Mouse (Mus musculus) forebrain, embryonic 16.5 days (tissue): ENCODE results near the gene Elmsan1. TPM values are rescaled to one million over a fixed set of nuclear protein-coding genes. Genes with fewer than 3 reads are reported as not detected.

Source experiments
- ATAC-seq: fragments of 200-750 bp; cut with Nextera tagmentation; 2 replicates; pipeline ENCODE4 v1.8.0; 2017; ENCODE audit warnings: mild to moderate bottlenecking, moderate library complexity
- H3K27ac ChIP-seq: fragments of 300-500 bp; sonication (generic); 2 replicates; pipeline ENCODE4 v1.5.1; 2014; ENCODE audit warnings: low read length, control low read depth
- H3K27me3 ChIP-seq: fragments of 300-500 bp; sonication (generic); replicated peaks from 2 replicates; pipeline ENCODE4 v1.6.1; 2014; ENCODE audit warnings: low read length; ENCODE audit not compliant: control insufficient read depth, insufficient read depth
- H3K36me3 ChIP-seq: fragments of 300-500 bp; sonication (generic); 2 replicates; pipeline ENCODE4 v1.6.1; 2014; ENCODE audit not compliant: control insufficient read depth, insufficient read depth
- H3K4me1 ChIP-seq: fragments of 300-500 bp; sonication (generic); replicated peaks from 2 replicates; pipeline ENCODE4 v1.6.1; 2014; ENCODE audit warnings: low read length; ENCODE audit not compliant: control insufficient read depth, insufficient read depth
- H3K4me2 ChIP-seq: fragments of 300-500 bp; sonication (generic); 2 replicates; pipeline ENCODE4 v1.6.1; 2014; ENCODE audit warnings: mild to moderate bottlenecking, low read length, control low read depth
- H3K4me3 ChIP-seq: fragments of 300-500 bp; sonication (generic); replicated peaks from 2 replicates; pipeline ENCODE4 v1.5.1; 2014; ENCODE audit warnings: mild to moderate bottlenecking, low read length, control low read depth
- H3K9ac ChIP-seq: fragments of 300-500 bp; sonication (generic); replicated peaks from 2 replicates; pipeline ENCODE4 v1.6.1; 2014; ENCODE audit warnings: low read depth, low read length, control low read depth
- H3K9me3 ChIP-seq: fragments of 300-500 bp; sonication (generic); 2 replicates; pipeline ENCODE4 v1.6.1; 2016; ENCODE audit warnings: low read length; ENCODE audit not compliant: control insufficient read depth
- WGBS: fragments of 180-500 bp; shearing (Covaris S2); extraction: QIAGEN DNeasy Blood & Tissue Kit; methylation state at CpG from one replicate; pipeline ENCODE4 v1.1.7; 2014; 5-methylcytosine and 5-hydroxymethylcytosine counted together
- polyA plus RNA-seq: library from polyadenylated mRNA; unstranded; fragments of >200 nt; fragmentation: Nextera tagmentation; extraction: Ambion mirVana; gene quantifications from 2 replicates; pipeline ENCODE4 v1.2.1, GENCODE M21; 2015

Elmsan1 gene
- polyA plus RNA-seq, 1 experiment from 2014 or later, result 3.8 TPM

- H3K9ac ChIP-seq, result no peak overlapping the region
- H3K4me2 ChIP-seq, result no peak overlapping the region
- H3K4me1 ChIP-seq, result no peaks in the 10 kb centered on the region
- no peaks in the 10 kb centered on the region for H3K27me3 ChIP-seq
- no peak overlapping the region for H3K27ac ChIP-seq
- no peaks in the 10 kb centered on the region for H3K9me3 ChIP-seq
- no peak overlapping the region for H3K4me3 ChIP-seq
- no peak for ATAC-seq
- WGBS, result 84% methylated on average over 10 of the region's 10 CpGs
- H3K36me3 ChIP-seq, result no peaks in the 10 kb centered on the region
These were observed 17.5 kb upstream of the Elmsan1 start for GRCm38 (mm10) chr12:84235981-84236752.

- no peaks in the 10 kb centered on the region for H3K9me3 ChIP-seq
- no peaks in the 10 kb centered on the region for H3K4me1 ChIP-seq
- H3K27ac ChIP-seq, result no peak overlapping the region
- H3K9ac ChIP-seq, result no peak overlapping the region
- 88% methylated on average over 6 of the region's 6 CpGs for WGBS
- ATAC-seq, result no peak
- no peak overlapping the region for H3K4me2 ChIP-seq
- H3K4me3 ChIP-seq, result no peak overlapping the region
- no peaks in the 10 kb centered on the region for H3K36me3 ChIP-seq
- H3K27me3 ChIP-seq, result no peaks in the 10 kb centered on the region
These were observed 16.9 kb upstream of the Elmsan1 start for GRCm38 (mm10) chr12:84235577-84235976.

- no peak for ATAC-seq
- H3K4me2 ChIP-seq, result no peak overlapping the region
- no peak overlapping the region for H3K27ac ChIP-seq
- no peaks in the 10 kb centered on the region for H3K36me3 ChIP-seq
- WGBS, result 92% methylated on average over 8 of the region's 8 CpGs
- no peak overlapping the region for H3K9ac ChIP-seq
- H3K4me3 ChIP-seq, result no peak overlapping the region
- no peaks in the 10 kb centered on the region for H3K4me1 ChIP-seq
- no peaks in the 10 kb centered on the region for H3K27me3 ChIP-seq
- no peaks in the 10 kb centered on the region for H3K9me3 ChIP-seq
These were observed 14.9 kb upstream of the Elmsan1 start for GRCm38 (mm10) chr12:84233488-84234100.

GRCm38 (mm10) chr12:84226117-84226840 lies 7.6 kb upstream of the Elmsan1 start:
- 78% methylated on average over 9 of the region's 9 CpGs for WGBS
- H3K4me2 ChIP-seq, result no peak overlapping the region
- H3K4me1 ChIP-seq, result peaks cover 8% of the 10 kb centered on the region
- no peaks in the 10 kb centered on the region for H3K36me3 ChIP-seq
- H3K9ac ChIP-seq, result no peak overlapping the region
- no peak for ATAC-seq
- H3K4me3 ChIP-seq, result no peak overlapping the region
- H3K27ac ChIP-seq, result no peak overlapping the region
- no peaks in the 10 kb centered on the region for H3K9me3 ChIP-seq
- H3K27me3 ChIP-seq, result no peaks in the 10 kb centered on the region

GRCm38 (mm10) chr12:84222405-84222961 lies 3.8 kb upstream of the Elmsan1 start:
- Histone ChIP-seq H3K9ac (peak overlapping the region; percentile 32; the same call in 1 of the 2 replicates), H3K27me3 (no peaks in the 10 kb centered on the region), H3K9me3 (no peaks in the 10 kb centered on the region), H3K27ac (no peak overlapping the region), H3K36me3 (no peaks in the 10 kb centered on the region), H3K4me1 (peaks cover 38% of the 10 kb centered on the region), H3K4me2 (peak overlapping the region; percentile 55), H3K4me3 (peak overlapping the region; percentile 34)
- 0 out of 2 replicates have a peak, but pooled peaks have one; percentile 16 for ATAC-seq
- 2% methylated on average over 17 of the region's 17 CpGs for WGBS

- no peak overlapping the region; the same call in 1 of the 2 replicates for H3K27ac ChIP-seq
- no peak overlapping the region for H3K9ac ChIP-seq
- no peaks in the 10 kb centered on the region for H3K27me3 ChIP-seq
- no peak overlapping the region for H3K4me3 ChIP-seq
- no peak for ATAC-seq
- H3K4me2 ChIP-seq, result no peak overlapping the region
- H3K9me3 ChIP-seq, result no peaks in the 10 kb centered on the region
- WGBS, result 70% methylated on average over 14 of the region's 14 CpGs
- H3K4me1 ChIP-seq, result peaks cover 44% of the 10 kb centered on the region
- no peaks in the 10 kb centered on the region for H3K36me3 ChIP-seq
These were observed 2.5 kb upstream of the Elmsan1 start for GRCm38 (mm10) chr12:84220951-84221891.

GRCm38 (mm10) chr12:84220515-84220914 lies 1.8 kb upstream of the Elmsan1 start:
- peaks cover 44% of the 10 kb centered on the region for H3K4me1 ChIP-seq
- peak; percentile 76 for ATAC-seq
- no peak overlapping the region; the same call in 1 of the 2 replicates for H3K27ac ChIP-seq
- no peak overlapping the region for H3K4me2 ChIP-seq
- H3K9me3 ChIP-seq, result no peaks in the 10 kb centered on the region
- no peaks in the 10 kb centered on the region for H3K36me3 ChIP-seq
- 29% methylated on average over 4 of the region's 4 CpGs for WGBS
- H3K27me3 ChIP-seq, result no peaks in the 10 kb centered on the region
- H3K4me3 ChIP-seq, result no peak overlapping the region
- H3K9ac ChIP-seq, result no peak overlapping the region

GRCm38 (mm10) chr12:84219121-84219561 lies 460 bp upstream of the Elmsan1 start:
- Histone ChIP-seq H3K4me2 (peak overlapping the region; percentile 99), H3K9me3 (no peaks in the 10 kb centered on the region), H3K9ac (peak overlapping the region; percentile 74), H3K4me3 (peak overlapping the region; percentile 75), H3K36me3 (no peaks in the 10 kb centered on the region), H3K27ac (peak overlapping the region; percentile 30; the same call in 1 of the 2 replicates), H3K4me1 (peaks cover 44% of the 10 kb centered on the region), H3K27me3 (no peaks in the 10 kb centered on the region)
- 5% methylated on average over 14 of the region's 14 CpGs for WGBS
- ATAC-seq, result no peak
